Mouse (Mus musculus) cerebellum, adult 2 months (tissue): ENCODE measurements around the gene Gm20924. TPM values are rescaled to one million over a fixed set of nuclear protein-coding genes. Genes with fewer than 3 reads are reported as not detected.
"Not testable (repeated sequence)": the region's sequence is repeated elsewhere in the genome, so short reads cannot be mapped to it uniquely, and the experiment has no call there.

Experiments used
- DNase-seq, 2 experiments: peaks; one replicate each; pipeline ENCODE4 v3.0.0; 2021
- H3K27ac ChIP-seq: fragments of 200-500 bp; 2 replicates; pipeline ENCODE4 v1.5.1; 2012; ENCODE audit warnings: low read length, control low read depth, inconsistent platforms; ENCODE audit not compliant: insufficient read depth
- H3K27me3 ChIP-seq: fragments of 200-500 bp; 2 replicates; pipeline ENCODE4 v1.6.1; 2012; ENCODE audit warnings: inconsistent platforms, mild to moderate bottlenecking, low read length, moderate library complexity; ENCODE audit not compliant: control insufficient read depth, insufficient read depth
- H3K4me1 ChIP-seq: fragments of 200-500 bp; 2 replicates; pipeline ENCODE4 v1.6.1; 2011; ENCODE audit warnings: low read length; ENCODE audit not compliant: control insufficient read depth, insufficient read depth
- H3K4me3 ChIP-seq: fragments of 200-500 bp; replicated peaks from 2 replicates; pipeline ENCODE3; 2011; ENCODE audit warnings: mild to moderate bottlenecking, low read depth, low read length, control low read depth; ENCODE audit not compliant: insufficient read depth
- WGBS: fragments of 180-500 bp; shearing (Covaris S2); methylation state at CpG from one replicate; pipeline ENCODE4 v1.1.7; 2018; 5-methylcytosine and 5-hydroxymethylcytosine counted together
- polyA plus RNA-seq: library from polyadenylated mRNA; depleted of rRNA; stranded (reverse); fragments of >200 nt; gene quantifications from 2 replicates; pipeline ENCODE4 v1.2.3, GENCODE M21; 2012; rRNA removed

The Gm20924 gene
- not detected in 2 replicates for polyA plus RNA-seq

DNA sequence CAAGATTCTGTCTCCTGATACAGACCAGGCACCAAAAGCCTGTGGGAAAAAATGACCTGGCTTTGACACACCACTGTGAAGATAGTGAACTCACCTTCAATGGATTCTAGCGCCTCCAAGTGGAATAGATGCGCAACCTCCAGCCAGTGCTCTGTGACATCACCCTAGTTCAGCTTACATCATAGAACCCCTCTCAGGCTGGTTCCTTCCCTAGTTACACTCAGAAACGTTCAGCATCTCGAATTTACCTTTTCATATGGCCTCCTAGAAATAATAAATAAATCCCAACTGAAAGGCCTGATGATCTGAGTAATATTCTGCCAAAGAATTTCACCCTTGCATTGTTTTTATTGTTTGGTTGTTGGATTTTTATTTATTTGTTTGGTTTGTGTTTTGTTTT lies at the start of gene Gm20924:
Gene Gm20924 (minus strand): TSS at position 101 of the 400 bp plus-strand sequence.
- H3K4me1 ChIP-seq, DNase-seq, H3K4me3 ChIP-seq, H3K27ac ChIP-seq, H3K27me3 ChIP-seq: not testable (repeated sequence)
- WGBS: no CpG with 5 or more reads among the region's 4 CpGs

Other genes with a start within 250 kb of the Gm20924 start
- not detected in 2 replicates for gene Gm20736, start 170.2 kb upstream of the Gm20924 start, polyA plus RNA-seq